Mouse (Mus musculus) erythroblast, embryonic 14.5 days (primary cell): Measurements from ENCODE around the gene Kcna4.

ENCODE experiments used
- GATA1 ChIP-seq: IDR thresholded peaks from 2 replicates; pipeline ENCODE4 v1.6.1; 2012; ENCODE audit warnings: low read length, inconsistent platforms, mixed read lengths
- TAL1 ChIP-seq: IDR thresholded peaks from 3 replicates; pipeline ENCODE4 v1.6.1; 2012; ENCODE audit warnings: low read length, inconsistent platforms, mixed read lengths

GRCm38 (mm10) chr2:107318636-107319035 lies 28.2 kb downstream of the Kcna4 start:
- TF ChIP-seq GATA1 (no peak), TAL1 (no peak)
